Mouse (Mus musculus): ENCODE measurements around the gene Inpp5d. TPM values are rescaled to one million over a fixed set of nuclear protein-coding genes. Genes with fewer than 3 reads are reported as not detected.
"Not testable (repeated sequence)": the region's sequence is repeated elsewhere in the genome, so short reads cannot be mapped to it uniquely, and the experiment has no call there.

Inpp5d gene
- polyA plus RNA-seq, 1 experiment from 2014 or later: 7.9 TPM

GRCm38 (mm10) chr1:87679089-87679488 lies 59.0 kb downstream of the Inpp5d start:
- no peaks in the 10 kb centered on the region for H3K9me3 ChIP-seq (replicated peaks)
- no peak for ATAC-seq (ENCODE audit: insufficient number of reproducible peaks, low FRiP score)
- no peak overlapping the region for H3K9ac ChIP-seq
- no peaks in the 10 kb centered on the region for H3K27me3 ChIP-seq (replicated peaks)
- no peak overlapping the region for H3K4me2 ChIP-seq
- 75% methylated on average over 5 of the region's 5 CpGs for WGBS
- H3K4me1 ChIP-seq (replicated peaks): no peaks in the 10 kb centered on the region
- no peak overlapping the region for H3K27ac ChIP-seq (ENCODE audit: poor library complexity, severe bottlenecking)
- no peak overlapping the region for H3K4me3 ChIP-seq
- no peaks in the 10 kb centered on the region for H3K36me3 ChIP-seq

- WGBS: 79% methylated on average over 4 of the region's 4 CpGs
- Histone ChIP-seq H3K27me3 (replicated peaks) (no peaks in the 10 kb centered on the region), H3K36me3 (0 out of 2 replicates have a peak, but pooled peaks cover 4% of the 10 kb centered on the region), H3K9ac (no peak overlapping the region), H3K4me3 (no peak overlapping the region), H3K4me1 (replicated peaks) (no peaks in the 10 kb centered on the region), H3K4me2 (no peak overlapping the region), H3K9me3 (replicated peaks) (0 out of 2 replicates have a peak, but pooled peaks cover 3% of the 10 kb centered on the region), H3K27ac (ENCODE audit: poor library complexity, severe bottlenecking) (no peak overlapping the region)
- ATAC-seq (ENCODE audit: insufficient number of reproducible peaks, low FRiP score): no peak
These were observed 60.8 kb downstream of the Inpp5d start for GRCm38 (mm10) chr1:87680950-87681349.

DNA sequence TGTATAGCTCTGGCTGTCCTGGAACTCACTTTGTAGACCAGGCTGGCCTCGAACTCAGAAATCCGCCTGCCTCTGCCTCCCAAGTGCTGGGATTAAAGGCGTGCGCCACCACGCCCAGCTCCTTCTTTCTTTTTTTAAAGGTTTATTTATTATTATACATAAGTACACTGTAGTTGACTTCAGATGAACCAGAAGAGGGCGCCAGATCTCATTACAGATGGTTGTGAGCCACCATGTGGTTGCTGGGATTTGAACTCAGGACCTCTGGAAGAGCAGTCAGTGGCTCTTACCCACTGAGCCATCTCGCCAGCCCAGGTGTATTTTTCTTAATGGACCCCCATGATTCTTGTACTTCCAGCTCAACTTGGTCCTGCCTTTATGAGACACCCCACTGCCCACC lies 62.4 kb downstream of the Inpp5d start:
- not testable (repeated sequence) for H3K4me1 ChIP-seq (replicated peaks); H3K4me2 ChIP-seq; ATAC-seq (ENCODE audit: insufficient number of reproducible peaks, low FRiP score); H3K36me3 ChIP-seq; H3K9ac ChIP-seq; H3K27me3 ChIP-seq (replicated peaks); H3K4me3 ChIP-seq; H3K27ac ChIP-seq (ENCODE audit: poor library complexity, severe bottlenecking); H3K9me3 ChIP-seq (replicated peaks)
- 83% methylated on average over 7 of the region's 7 CpGs for WGBS

GRCm38 (mm10) chr1:87684071-87684470 lies 64.0 kb downstream of the Inpp5d start:
- no peak overlapping the region for H3K27ac ChIP-seq (ENCODE audit: poor library complexity, severe bottlenecking)

GRCm38 (mm10) chr1:87684791-87685190 lies 64.7 kb downstream of the Inpp5d start:
- 0 out of 2 replicates have a peak, but pooled peaks cover 4% of the 10 kb centered on the region for H3K36me3 ChIP-seq
- WGBS: 81% methylated on average over 3 of the region's 3 CpGs
- no peak overlapping the region for H3K9ac ChIP-seq
- no peak for ATAC-seq (ENCODE audit: insufficient number of reproducible peaks, low FRiP score)
- H3K9me3 ChIP-seq (replicated peaks): 0 out of 2 replicates have a peak, but pooled peaks cover 3% of the 10 kb centered on the region
- no peak overlapping the region for H3K27ac ChIP-seq (ENCODE audit: poor library complexity, severe bottlenecking)
- no peaks in the 10 kb centered on the region for H3K4me1 ChIP-seq (replicated peaks)
- no peak overlapping the region for H3K4me2 ChIP-seq
- no peaks in the 10 kb centered on the region for H3K27me3 ChIP-seq (replicated peaks)
- H3K4me3 ChIP-seq: no peak overlapping the region

More at GRCm38 (mm10) chr1:87684071-87684470, 64.0 kb downstream of the Inpp5d start:
- WGBS: 84% methylated on average over 5 of the region's 5 CpGs
- ATAC-seq (ENCODE audit: insufficient number of reproducible peaks, low FRiP score): no peak
- Histone ChIP-seq H3K9ac (no peak overlapping the region), H3K4me2 (no peak overlapping the region), H3K4me3 (no peak overlapping the region), H3K27me3 (replicated peaks) (no peaks in the 10 kb centered on the region), H3K9me3 (replicated peaks) (0 out of 2 replicates have a peak, but pooled peaks cover 3% of the 10 kb centered on the region), H3K4me1 (replicated peaks) (no peaks in the 10 kb centered on the region), H3K36me3 (0 out of 2 replicates have a peak, but pooled peaks cover 4% of the 10 kb centered on the region)

DNA sequence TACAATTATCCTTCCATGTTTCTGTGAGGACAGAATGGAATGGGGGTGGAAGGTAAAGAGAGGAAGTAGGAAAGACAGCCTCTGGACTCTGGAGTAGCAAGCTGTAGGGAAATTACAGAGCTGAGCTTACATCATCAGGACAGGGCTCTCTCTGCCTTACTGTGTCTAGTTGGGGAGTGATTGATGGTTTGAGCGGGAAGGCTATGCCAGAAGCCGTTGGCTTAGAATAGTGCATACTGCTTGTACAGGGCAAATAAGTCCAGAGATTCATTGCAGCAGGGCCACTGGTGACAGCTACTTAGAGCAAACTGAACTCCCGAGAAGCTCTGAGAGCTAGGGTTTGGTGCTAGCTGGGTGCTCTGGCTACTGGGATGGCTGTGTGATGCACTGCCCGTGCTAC lies 66.2 kb downstream of the Inpp5d start:
- Histone ChIP-seq H3K36me3 (0 out of 2 replicates have a peak, but pooled peaks cover 4% of the 10 kb centered on the region), H3K27ac (ENCODE audit: poor library complexity, severe bottlenecking) (no peak overlapping the region), H3K4me3 (no peak overlapping the region), H3K4me1 (replicated peaks) (no peaks in the 10 kb centered on the region), H3K4me2 (no peak overlapping the region), H3K9me3 (replicated peaks) (0 out of 2 replicates have a peak, but pooled peaks cover 3% of the 10 kb centered on the region), H3K27me3 (replicated peaks) (no peaks in the 10 kb centered on the region), H3K9ac (no peak overlapping the region)
- ATAC-seq (ENCODE audit: insufficient number of reproducible peaks, low FRiP score): no peak
- 56% methylated on average over 4 of the region's 4 CpGs for WGBS

DNA sequence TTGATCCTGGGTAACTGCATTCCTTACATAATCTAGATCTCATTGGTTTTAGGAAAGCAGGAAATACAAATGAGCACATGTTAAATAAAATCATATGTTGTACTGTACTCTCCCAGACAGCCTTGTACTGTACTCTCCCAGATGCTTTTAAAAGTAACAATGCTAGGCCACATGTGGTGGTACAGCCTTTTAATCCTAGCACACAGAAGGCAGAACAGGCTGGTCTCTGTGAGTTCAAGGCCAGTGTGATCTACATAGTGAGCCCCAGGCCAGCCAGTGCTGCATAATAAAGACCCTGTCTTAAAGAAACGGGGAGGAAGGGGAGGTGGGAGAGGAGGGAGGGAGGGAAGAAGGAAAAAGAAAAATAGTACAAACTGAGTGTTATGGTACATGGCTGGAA lies 66.9 kb downstream of the Inpp5d start:
- Histone ChIP-seq H3K36me3 (0 out of 2 replicates have a peak, but pooled peaks cover 4% of the 10 kb centered on the region), H3K9ac (no peak overlapping the region), H3K27me3 (replicated peaks) (no peaks in the 10 kb centered on the region), H3K4me2 (no peak overlapping the region), H3K4me1 (replicated peaks) (no peaks in the 10 kb centered on the region), H3K9me3 (replicated peaks) (0 out of 2 replicates have a peak, but pooled peaks cover 3% of the 10 kb centered on the region), H3K27ac (ENCODE audit: poor library complexity, severe bottlenecking) (no peak overlapping the region), H3K4me3 (no peak overlapping the region)
- ATAC-seq (ENCODE audit: insufficient number of reproducible peaks, low FRiP score): no peak
- 50% methylated on average over 1 of the region's 1 CpGs for WGBS

DNA sequence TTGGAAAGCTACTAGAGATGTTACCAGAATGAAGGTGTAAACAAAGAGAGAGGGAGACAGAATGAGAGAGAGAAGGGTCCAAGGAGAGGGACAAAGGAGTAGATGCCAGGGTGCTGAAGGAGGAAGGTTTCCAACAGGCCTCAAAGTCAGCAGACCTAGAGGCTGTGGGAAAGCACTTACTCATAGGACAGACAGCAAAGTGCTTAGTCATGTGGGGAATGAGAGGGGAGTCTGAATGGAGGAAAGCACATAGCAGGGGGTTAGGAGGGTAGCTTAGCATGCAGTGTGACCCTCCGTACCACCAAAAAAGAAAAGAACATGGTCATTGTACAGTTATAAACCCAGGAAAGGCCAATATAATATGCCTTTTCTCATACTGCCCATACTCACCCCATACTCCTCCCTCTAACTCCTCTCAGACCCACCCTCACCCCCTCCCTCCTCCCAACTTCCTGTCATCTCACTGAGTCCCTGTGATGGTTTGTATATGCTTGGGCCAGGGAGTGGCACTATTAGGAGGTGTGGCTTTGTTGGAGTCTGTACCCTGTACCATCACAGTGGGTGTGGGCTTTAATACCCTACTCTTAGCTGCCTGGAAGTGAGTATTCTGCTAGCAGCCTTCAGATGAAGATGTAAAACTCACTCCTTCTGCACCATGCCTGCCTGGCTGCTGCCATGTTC lies 69.7 kb downstream of the Inpp5d start:
- no peak overlapping the region for H3K4me3 ChIP-seq
- WGBS: 88% methylated on average over 1 of the region's 1 CpGs
- no peaks in the 10 kb centered on the region for H3K27me3 ChIP-seq (replicated peaks)
- H3K9ac ChIP-seq: no peak overlapping the region
- no peaks in the 10 kb centered on the region for H3K4me1 ChIP-seq (replicated peaks)
- H3K9me3 ChIP-seq (replicated peaks): no peaks in the 10 kb centered on the region
- H3K4me2 ChIP-seq: no peak overlapping the region
- H3K27ac ChIP-seq (ENCODE audit: poor library complexity, severe bottlenecking): no peak overlapping the region
- ATAC-seq (ENCODE audit: insufficient number of reproducible peaks, low FRiP score): peak; percentile 66; the same call in 1 of the 2 replicates
- H3K36me3 ChIP-seq: no peaks in the 10 kb centered on the region

DNA sequence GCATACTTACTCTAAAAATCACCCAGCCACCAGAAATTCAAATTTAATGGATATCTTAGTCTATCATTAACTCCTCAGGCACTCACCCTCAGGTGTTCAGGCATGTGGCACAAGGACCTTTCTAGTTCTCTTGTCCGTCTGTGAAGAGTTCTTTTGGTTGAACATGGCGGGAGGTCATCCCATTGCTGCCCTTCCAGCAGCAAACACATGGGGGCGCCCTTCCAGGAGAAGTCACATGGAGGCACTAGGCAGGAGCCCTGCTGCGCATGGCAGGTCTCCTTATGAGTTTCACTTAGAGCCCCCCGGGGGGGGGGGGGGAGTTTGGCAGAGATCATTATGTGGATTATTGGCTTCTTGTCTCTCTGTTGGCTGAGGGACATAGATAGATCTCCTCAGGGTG lies 76.2 kb downstream of the Inpp5d start:
- no peak overlapping the region for H3K4me3 ChIP-seq
- no peak overlapping the region for H3K9ac ChIP-seq
- H3K4me2 ChIP-seq: no peak overlapping the region
- ATAC-seq (ENCODE audit: insufficient number of reproducible peaks, low FRiP score): no peak
- 72% methylated on average over 5 of the region's 5 CpGs for WGBS
- H3K27me3 ChIP-seq (replicated peaks): peaks cover 10% of the 10 kb centered on the region; the same call in 1 of the 2 replicates
- H3K9me3 ChIP-seq (replicated peaks): no peaks in the 10 kb centered on the region
- 0 out of 2 replicates have a peak, but pooled peaks cover 3% of the 10 kb centered on the region for H3K36me3 ChIP-seq
- peaks cover 14% of the 10 kb centered on the region for H3K4me1 ChIP-seq (replicated peaks)
- no peak overlapping the region for H3K27ac ChIP-seq (ENCODE audit: poor library complexity, severe bottlenecking)

DNA sequence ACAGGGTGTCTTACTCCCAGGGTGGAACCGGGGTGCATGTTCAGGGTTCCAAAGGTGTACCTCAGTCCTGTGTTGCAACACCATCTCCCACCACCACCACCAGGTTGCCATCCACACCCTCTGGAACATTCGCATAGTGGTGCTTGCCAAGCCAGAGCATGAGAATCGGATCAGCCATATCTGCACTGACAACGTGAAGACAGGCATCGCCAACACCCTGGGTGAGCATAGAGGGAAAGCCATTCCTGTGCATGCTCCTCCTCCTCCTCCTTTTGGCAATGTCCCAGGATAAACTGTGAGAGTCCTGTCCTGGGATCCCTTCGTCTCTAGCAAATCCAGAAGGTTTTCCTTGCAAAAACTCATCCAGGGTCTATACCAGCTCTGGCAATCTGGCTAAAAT lies 77.9 kb downstream of the Inpp5d start:
- WGBS: 41% methylated on average over 6 of the region's 6 CpGs
- Histone ChIP-seq H3K4me1 (replicated peaks) (peaks cover 14% of the 10 kb centered on the region), H3K4me2 (no peak overlapping the region), H3K9ac (no peak overlapping the region), H3K36me3 (peaks cover 3% of the 10 kb centered on the region; the same call in 1 of the 2 replicates), H3K4me3 (no peak overlapping the region), H3K27me3 (replicated peaks) (peaks cover 10% of the 10 kb centered on the region; the same call in 1 of the 2 replicates), H3K9me3 (replicated peaks) (no peaks in the 10 kb centered on the region), H3K27ac (ENCODE audit: poor library complexity, severe bottlenecking) (no peak overlapping the region)
- peak; percentile 58 for ATAC-seq (ENCODE audit: insufficient number of reproducible peaks, low FRiP score)

GRCm38 (mm10) chr1:87699890-87700448 lies 79.9 kb downstream of the Inpp5d start:
- Histone ChIP-seq H3K36me3 (peaks cover 3% of the 10 kb centered on the region; the same call in 1 of the 2 replicates), H3K27me3 (replicated peaks) (peaks cover 10% of the 10 kb centered on the region; the same call in 1 of the 2 replicates), H3K4me1 (replicated peaks) (peaks cover 19% of the 10 kb centered on the region), H3K4me3 (no peak overlapping the region), H3K9me3 (replicated peaks) (no peaks in the 10 kb centered on the region), H3K9ac (no peak overlapping the region), H3K27ac (ENCODE audit: poor library complexity, severe bottlenecking) (no peak overlapping the region), H3K4me2 (no peak overlapping the region)
- no peak for ATAC-seq (ENCODE audit: insufficient number of reproducible peaks, low FRiP score)
- 65% methylated on average over 5 of the region's 5 CpGs for WGBS
